Mouse (Mus musculus): ENCODE measurements around the gene Sult5a1. TPM values are rescaled to one million over a fixed set of nuclear protein-coding genes. Genes with fewer than 3 reads are reported as not detected.
"Not testable (repeated sequence)": the region's sequence is repeated elsewhere in the genome, so short reads cannot be mapped to it uniquely, and the experiment has no call there.

Gene Sult5a1
- polyA plus RNA-seq (2016; fragmentation: Nextera tagmentation; extraction: Ambion mirVana): 5.4 and 5.8 TPM in 2 replicates

DNA sequence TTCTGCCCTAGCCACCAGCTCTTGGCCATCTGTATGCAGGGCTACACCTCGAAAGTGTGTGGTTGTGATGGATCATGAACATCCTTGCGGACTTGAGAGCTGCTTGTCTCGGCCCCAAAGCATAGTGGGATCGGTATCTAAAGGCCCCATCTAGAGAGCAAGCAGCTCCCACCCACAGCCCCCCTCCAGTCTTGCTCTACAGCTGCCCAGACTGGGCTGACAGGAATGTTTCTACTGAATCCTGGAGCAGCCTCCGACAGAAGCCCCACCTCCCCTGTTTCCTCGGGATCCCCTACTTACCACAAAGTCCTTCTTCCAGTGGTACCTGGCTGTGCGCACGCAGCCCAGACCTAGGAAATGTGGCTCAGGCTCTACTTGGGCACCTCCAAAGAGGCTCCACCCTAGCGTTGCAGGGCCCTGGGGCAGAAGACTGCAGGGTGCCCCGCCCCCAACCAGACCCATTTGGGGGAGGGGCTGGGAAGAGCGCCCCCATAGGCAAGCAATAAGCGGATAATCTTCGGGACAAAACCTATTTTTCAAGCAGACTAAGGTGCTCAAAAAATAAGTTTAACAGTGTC lies at the start of gene Sult5a1:
Gene Sult5a1 (minus strand): TSS at position 428 of the 578 bp plus-strand sequence.
- H3K4me1 ChIP-seq (replicated peaks): peaks cover 36% of the 10 kb centered on the region
- peak within 1 kb of the TSS; percentile 11; the same call in 1 of the 2 replicates for H3K4me3 ChIP-seq
- 30% methylated on average over 13 of the region's 13 CpGs for WGBS
- no peak within 1 kb of the TSS for H3K27ac ChIP-seq (ENCODE audit: poor library complexity, severe bottlenecking)
- H3K9ac ChIP-seq: 0 out of 2 replicates have a peak within 1 kb of the TSS, but pooled peaks have one; percentile 16
- ATAC-seq (ENCODE audit: insufficient number of reproducible peaks, low FRiP score): 0 out of 2 replicates have a peak, but pooled peaks have one; percentile 35
- H3K9me3 ChIP-seq (replicated peaks): no peaks in the 10 kb centered on the region
- H3K27me3 ChIP-seq (replicated peaks): no peaks in the 10 kb centered on the region
- H3K36me3 ChIP-seq: no peaks in the 10 kb centered on the region
- H3K4me2 ChIP-seq: peak within 1 kb of the TSS; percentile 48

DNA sequence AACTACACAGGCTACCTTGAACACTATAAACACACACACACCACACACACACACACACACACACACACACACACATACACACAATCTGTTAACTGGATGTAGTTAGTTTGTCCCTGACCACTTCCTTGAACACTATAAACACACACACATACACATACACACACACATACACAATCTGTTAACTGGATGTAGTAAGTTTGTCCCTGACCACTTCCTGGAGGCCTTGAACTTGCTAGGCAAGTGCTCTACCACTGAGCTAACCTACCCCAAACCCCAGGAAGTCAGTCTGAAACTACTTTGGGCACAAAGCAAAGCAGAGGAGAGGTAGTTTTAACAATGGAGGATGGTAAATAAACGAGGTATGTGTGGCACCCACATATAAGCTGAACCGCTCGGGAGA lies 45.5 kb upstream of the Sult5a1 start:
- Histone ChIP-seq H3K4me1 (replicated peaks) (no peaks in the 10 kb centered on the region), H3K4me3 (no peak overlapping the region), H3K27ac (ENCODE audit: poor library complexity, severe bottlenecking) (no peak overlapping the region), H3K9ac (no peak overlapping the region), H3K36me3 (peaks cover 41% of the 10 kb centered on the region), H3K27me3 (replicated peaks) (no peaks in the 10 kb centered on the region), H3K4me2 (no peak overlapping the region), H3K9me3 (replicated peaks) (no peaks in the 10 kb centered on the region)
- ATAC-seq (ENCODE audit: insufficient number of reproducible peaks, low FRiP score): no peak
- 83% methylated on average over 3 of the region's 3 CpGs for WGBS

DNA sequence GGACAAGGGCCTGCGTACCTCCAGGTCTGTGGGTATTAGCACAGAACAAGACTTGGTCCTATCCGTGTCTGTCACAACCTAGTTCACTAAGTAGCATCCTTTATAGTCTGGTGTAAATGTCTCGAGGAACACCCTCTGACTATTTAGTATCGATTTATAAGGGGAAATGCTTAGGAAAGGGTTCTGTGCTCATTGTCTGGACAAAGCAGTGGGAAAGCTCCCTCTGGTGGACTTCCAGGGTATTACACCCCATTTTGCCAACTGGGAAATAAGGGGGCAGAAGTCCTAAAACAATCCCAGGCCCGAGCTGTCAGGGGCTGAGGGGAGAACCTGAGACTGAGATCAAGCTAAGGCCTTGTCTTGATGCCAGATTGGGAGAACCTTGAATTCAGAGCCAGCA lies 44.2 kb upstream of the Sult5a1 start:
- WGBS: 27% methylated on average over 5 of the region's 5 CpGs
- no peak overlapping the region for H3K4me2 ChIP-seq
- peaks cover 28% of the 10 kb centered on the region for H3K36me3 ChIP-seq
- H3K9me3 ChIP-seq (replicated peaks): no peaks in the 10 kb centered on the region
- H3K27me3 ChIP-seq (replicated peaks): no peaks in the 10 kb centered on the region
- ATAC-seq (ENCODE audit: insufficient number of reproducible peaks, low FRiP score): no peak
- no peaks in the 10 kb centered on the region for H3K4me1 ChIP-seq (replicated peaks)
- 0 out of 2 replicates have a peak overlapping the region, but pooled peaks have one; percentile 25 for H3K9ac ChIP-seq
- H3K4me3 ChIP-seq: no peak overlapping the region
- H3K27ac ChIP-seq (ENCODE audit: poor library complexity, severe bottlenecking): no peak overlapping the region

DNA sequence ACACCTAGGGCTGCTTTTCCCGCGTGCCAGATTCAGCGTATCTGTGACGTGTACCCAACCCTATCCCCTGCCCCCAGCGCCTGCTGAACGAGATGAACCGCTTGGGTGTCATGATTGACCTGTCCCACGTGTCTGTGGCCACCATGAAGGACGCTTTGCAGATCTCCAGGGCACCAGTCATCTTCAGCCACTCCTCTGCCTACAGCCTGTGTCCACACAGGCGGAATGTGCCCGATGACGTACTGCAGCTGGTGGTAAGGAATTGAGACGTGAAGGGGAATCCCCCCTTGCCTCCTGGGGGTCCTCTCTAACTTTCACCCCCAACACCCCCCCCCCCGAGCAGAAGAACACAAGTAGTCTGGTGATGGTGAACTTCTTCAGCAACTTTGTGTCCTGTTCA lies 41.7 kb upstream of the Sult5a1 start:
- H3K4me1 ChIP-seq (replicated peaks): no peaks in the 10 kb centered on the region
- no peaks in the 10 kb centered on the region for H3K27me3 ChIP-seq (replicated peaks)
- no peaks in the 10 kb centered on the region for H3K9me3 ChIP-seq (replicated peaks)
- H3K4me2 ChIP-seq: no peak overlapping the region
- no peak overlapping the region for H3K27ac ChIP-seq (ENCODE audit: poor library complexity, severe bottlenecking)
- ATAC-seq (ENCODE audit: insufficient number of reproducible peaks, low FRiP score): no peak
- no peak overlapping the region for H3K4me3 ChIP-seq
- WGBS: 51% methylated on average over 14 of the region's 14 CpGs
- H3K36me3 ChIP-seq: peaks cover 7% of the 10 kb centered on the region
- H3K9ac ChIP-seq: no peak overlapping the region

DNA sequence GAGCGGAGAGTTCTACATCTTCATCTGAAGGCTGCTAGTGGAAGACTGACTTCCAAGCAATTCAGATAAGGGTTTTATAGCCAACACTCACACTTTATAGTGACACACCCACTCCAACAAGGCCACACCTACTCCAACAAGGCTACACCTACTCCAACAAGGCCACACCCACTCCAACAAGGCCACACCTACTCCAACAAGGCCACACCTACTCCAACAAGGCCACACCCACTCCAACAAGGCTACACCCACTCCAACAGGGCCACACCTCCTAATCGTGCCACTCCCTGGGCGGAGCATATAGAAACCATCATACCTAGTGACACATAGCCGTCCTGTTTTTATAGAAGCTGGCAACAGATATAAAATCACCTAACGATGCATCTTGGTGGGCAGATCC lies 38.9 kb upstream of the Sult5a1 start:
- H3K9me3 ChIP-seq (replicated peaks); ATAC-seq (ENCODE audit: insufficient number of reproducible peaks, low FRiP score); H3K4me2 ChIP-seq; H3K27me3 ChIP-seq (replicated peaks); H3K36me3 ChIP-seq; H3K9ac ChIP-seq; H3K4me3 ChIP-seq; H3K4me1 ChIP-seq (replicated peaks); H3K27ac ChIP-seq (ENCODE audit: poor library complexity, severe bottlenecking): not testable (repeated sequence)
- 77% methylated on average over 5 of the region's 5 CpGs for WGBS

DNA sequence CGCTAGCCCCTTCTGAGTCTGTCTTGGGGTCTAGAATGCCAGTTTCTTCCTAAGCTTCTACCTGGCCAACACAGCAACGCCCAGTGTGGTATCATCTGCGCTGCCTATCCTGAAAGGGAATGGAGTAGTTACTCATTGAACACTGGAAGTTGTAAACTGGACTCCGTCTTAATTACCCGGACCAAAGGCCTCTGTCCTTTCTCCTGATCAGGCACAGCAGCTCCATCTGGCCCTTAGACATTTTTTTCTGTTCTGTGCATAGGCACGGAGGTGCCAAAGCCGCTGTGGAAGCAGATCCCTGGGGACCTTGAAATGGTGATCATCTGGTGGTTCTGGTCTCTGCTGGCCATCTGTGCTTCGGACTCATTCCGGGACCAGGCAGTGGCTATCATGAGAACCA lies 35.7 kb upstream of the Sult5a1 start:
- no peak overlapping the region for H3K9ac ChIP-seq
- no peak overlapping the region for H3K4me2 ChIP-seq
- WGBS: 87% methylated on average over 9 of the region's 9 CpGs
- no peaks in the 10 kb centered on the region for H3K36me3 ChIP-seq
- ATAC-seq (ENCODE audit: insufficient number of reproducible peaks, low FRiP score): no peak
- H3K4me1 ChIP-seq (replicated peaks): no peaks in the 10 kb centered on the region; the same call in 1 of the 2 replicates
- no peak overlapping the region for H3K4me3 ChIP-seq
- H3K27me3 ChIP-seq (replicated peaks): no peaks in the 10 kb centered on the region
- H3K27ac ChIP-seq (ENCODE audit: poor library complexity, severe bottlenecking): no peak overlapping the region
- H3K9me3 ChIP-seq (replicated peaks): no peaks in the 10 kb centered on the region

DNA sequence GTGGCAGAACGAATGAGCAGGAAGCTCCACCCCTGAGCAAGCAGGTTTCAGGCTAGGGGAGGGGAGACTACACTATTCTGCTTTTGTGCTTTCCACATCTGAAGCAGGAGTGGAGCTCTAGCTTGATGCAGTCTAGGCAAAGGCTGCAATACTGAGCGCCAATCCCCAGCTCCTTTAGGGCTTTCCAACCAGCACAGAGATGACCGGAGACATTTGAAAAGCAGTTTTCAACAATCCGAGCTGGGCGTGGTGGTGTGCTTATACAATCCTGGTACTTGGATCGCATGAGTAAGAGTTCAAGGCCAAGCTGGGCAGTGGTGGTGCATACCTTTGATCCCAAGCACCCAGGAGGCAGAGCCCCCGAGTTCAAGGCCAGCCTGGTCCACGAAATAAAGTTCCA lies 33.8 kb upstream of the Sult5a1 start:
- WGBS: 61% methylated on average over 8 of the region's 8 CpGs

DNA sequence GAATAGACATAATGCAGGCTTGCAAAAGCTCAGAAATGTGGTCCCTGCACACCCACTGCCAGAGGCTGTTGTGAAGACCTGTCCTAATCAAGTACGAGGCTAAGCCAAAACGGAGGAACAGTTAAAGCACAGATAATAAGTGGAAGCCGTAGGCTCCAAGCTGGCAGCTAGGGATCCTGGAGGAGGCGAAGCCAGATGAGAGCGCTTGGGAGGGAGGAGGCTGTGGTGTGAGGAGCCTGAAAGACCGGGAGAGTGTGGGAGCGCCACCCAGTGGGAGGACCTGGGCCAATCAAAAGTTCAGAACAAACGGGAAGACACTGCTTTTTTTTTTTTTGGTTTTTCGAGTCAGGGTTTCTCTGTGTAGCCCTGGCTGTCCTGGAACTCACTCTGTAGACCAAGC lies 32.6 kb upstream of the Sult5a1 start:
- Histone ChIP-seq H3K4me3 (no peak overlapping the region), H3K27ac (ENCODE audit: poor library complexity, severe bottlenecking) (no peak overlapping the region), H3K9ac (0 out of 2 replicates have a peak overlapping the region, but pooled peaks have one; percentile 5), H3K4me1 (replicated peaks) (peaks cover 10% of the 10 kb centered on the region), H3K27me3 (replicated peaks) (no peaks in the 10 kb centered on the region), H3K9me3 (replicated peaks) (no peaks in the 10 kb centered on the region), H3K36me3 (no peaks in the 10 kb centered on the region), H3K4me2 (peak overlapping the region; percentile 33)
- no peak for ATAC-seq (ENCODE audit: insufficient number of reproducible peaks, low FRiP score)
- 1% methylated on average over 9 of the region's 9 CpGs for WGBS

More for the DNA sequence above, 33.8 kb upstream of the Sult5a1 start:
- Histone ChIP-seq H3K4me1 (replicated peaks) (no peaks in the 10 kb centered on the region; the same call in 1 of the 2 replicates), H3K27me3 (replicated peaks) (no peaks in the 10 kb centered on the region), H3K9ac (no peak overlapping the region), H3K9me3 (replicated peaks) (no peaks in the 10 kb centered on the region), H3K27ac (ENCODE audit: poor library complexity, severe bottlenecking) (no peak overlapping the region), H3K4me2 (no peak overlapping the region), H3K36me3 (no peaks in the 10 kb centered on the region), H3K4me3 (no peak overlapping the region)
- no peak for ATAC-seq (ENCODE audit: insufficient number of reproducible peaks, low FRiP score)

DNA sequence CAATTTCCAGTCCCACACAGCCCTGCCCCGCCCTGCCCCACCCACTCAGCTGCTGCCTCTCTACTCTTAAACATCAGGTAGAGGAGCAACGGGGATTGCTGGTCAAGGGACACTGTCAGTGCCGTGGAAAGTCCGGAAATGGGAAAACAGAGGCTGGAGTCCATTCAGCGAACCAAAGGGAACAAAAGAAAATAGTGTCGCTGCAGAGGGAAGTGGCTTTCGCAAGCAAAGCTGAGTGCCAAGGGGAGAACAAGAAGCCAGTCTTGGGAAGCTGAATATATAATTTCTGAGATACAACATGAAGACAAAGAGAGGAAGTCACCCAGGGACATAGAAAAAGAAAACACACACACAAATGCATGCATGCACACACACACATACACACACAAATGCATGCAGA lies 30.7 kb upstream of the Sult5a1 start:
- 72% methylated on average over 7 of the region's 7 CpGs for WGBS
- H3K27me3 ChIP-seq (replicated peaks): no peaks in the 10 kb centered on the region
- H3K36me3 ChIP-seq: no peaks in the 10 kb centered on the region
- no peak overlapping the region for H3K4me3 ChIP-seq
- H3K9ac ChIP-seq: no peak overlapping the region
- H3K4me2 ChIP-seq: no peak overlapping the region
- H3K9me3 ChIP-seq (replicated peaks): no peaks in the 10 kb centered on the region
- peaks cover 17% of the 10 kb centered on the region for H3K4me1 ChIP-seq (replicated peaks)
- H3K27ac ChIP-seq (ENCODE audit: poor library complexity, severe bottlenecking): no peak overlapping the region
- no peak for ATAC-seq (ENCODE audit: insufficient number of reproducible peaks, low FRiP score)

DNA sequence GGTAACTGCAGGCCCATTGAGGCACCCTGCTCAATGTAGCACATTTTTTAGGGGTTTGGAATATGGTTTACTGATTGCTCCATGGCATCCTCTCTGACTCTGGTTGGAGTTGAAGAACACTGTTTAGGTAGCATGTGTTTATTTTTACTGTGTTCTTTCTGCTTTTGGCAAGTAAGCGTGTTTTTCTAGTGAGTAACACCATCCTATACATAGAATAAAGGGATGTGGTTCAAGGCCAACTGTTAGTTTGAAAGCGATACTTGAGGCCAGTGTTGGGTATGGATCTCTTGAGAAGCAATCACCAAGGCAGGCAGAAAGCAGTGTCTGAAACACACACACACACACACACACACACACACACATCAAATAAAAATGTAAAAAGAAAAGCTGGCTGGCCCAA lies 29.9 kb upstream of the Sult5a1 start:
- H3K4me1 ChIP-seq (replicated peaks): peaks cover 17% of the 10 kb centered on the region
- H3K4me3 ChIP-seq: no peak overlapping the region
- 76% methylated on average over 2 of the region's 2 CpGs for WGBS
- H3K9ac ChIP-seq: no peak overlapping the region
- no peaks in the 10 kb centered on the region for H3K27me3 ChIP-seq (replicated peaks)
- no peaks in the 10 kb centered on the region for H3K9me3 ChIP-seq (replicated peaks)
- H3K36me3 ChIP-seq: no peaks in the 10 kb centered on the region
- no peak overlapping the region for H3K4me2 ChIP-seq
- ATAC-seq (ENCODE audit: insufficient number of reproducible peaks, low FRiP score): no peak
- H3K27ac ChIP-seq (ENCODE audit: poor library complexity, severe bottlenecking): no peak overlapping the region

DNA sequence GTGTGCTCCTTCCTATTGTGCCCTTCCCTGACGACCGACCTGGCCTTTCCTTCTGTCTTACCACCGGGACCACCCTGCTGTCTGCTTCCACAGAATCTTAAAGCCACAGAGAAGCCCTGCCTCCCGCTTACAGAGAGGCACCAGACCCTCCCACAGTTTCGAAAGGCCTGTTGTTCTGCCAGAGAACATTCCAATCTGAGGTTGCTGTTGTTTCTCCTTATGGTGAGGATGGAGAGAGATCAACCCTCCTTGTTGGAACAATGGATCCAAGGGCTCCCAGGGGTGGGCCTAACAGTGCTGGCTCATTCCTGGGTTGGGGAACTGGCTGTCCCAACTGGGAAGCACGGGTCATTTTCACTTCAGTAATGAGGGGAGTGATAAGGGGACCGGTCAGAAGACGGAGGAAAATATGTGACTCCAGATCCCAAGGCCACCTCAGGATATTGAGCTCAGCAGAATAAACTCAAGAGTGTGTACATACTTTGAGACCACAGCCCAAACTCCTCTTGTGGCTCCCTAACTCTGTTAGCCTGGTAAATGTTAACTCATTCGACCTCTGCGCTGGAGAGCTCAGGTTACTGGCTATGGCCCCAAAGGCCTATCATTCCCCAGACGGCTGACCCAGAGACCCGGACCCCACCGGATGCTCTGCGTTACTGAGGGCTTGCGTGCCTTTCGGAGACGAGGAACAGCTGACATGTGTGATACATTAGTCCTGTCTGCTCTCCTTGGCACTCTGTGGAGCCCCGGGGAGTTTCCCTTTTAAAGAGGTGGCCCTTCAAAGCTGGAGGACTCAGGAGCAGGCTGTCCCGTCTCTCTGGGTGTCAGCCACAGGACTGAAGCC lies 27.7 kb upstream of the Sult5a1 start, which contains the start of gene Dpep1:
Gene Dpep1 (plus strand): TSS at position 677 of the 844 bp plus-strand sequence.
- Histone ChIP-seq H3K36me3 (no peaks in the 10 kb centered on the region), H3K27me3 (replicated peaks) (no peaks in the 10 kb centered on the region), H3K9ac (no peak within 1 kb of the TSS), H3K27ac (ENCODE audit: poor library complexity, severe bottlenecking) (0 out of 2 replicates have a peak within 1 kb of the TSS, but pooled peaks have one; percentile 22), H3K4me3 (no peak within 1 kb of the TSS), H3K9me3 (replicated peaks) (no peaks in the 10 kb centered on the region), H3K4me2 (no peak within 1 kb of the TSS), H3K4me1 (replicated peaks) (peaks cover 17% of the 10 kb centered on the region)
- 31% methylated on average over 19 of the region's 19 CpGs for WGBS
- ATAC-seq (ENCODE audit: insufficient number of reproducible peaks, low FRiP score): no peak

Measured in heart, embryonic 12.5 days (tissue).